In genomic region chr11:102400513-102401084, GRCm38 (mm10) we compare ENCODE assay signal across 19 mouse cellular contexts. TPM values are rescaled to one million over a fixed set of nuclear protein-coding genes. Genes with fewer than 3 reads are reported as not detected.
DNase-seq lines count a peak whose midpoint lies in the region; ATAC-seq and TF ChIP-seq lines count a peak whose summit lies in the region.
"Had no signal": no experiment of that assay in that cellular context is flagged by ENCODE, and none has a peak within 500 bp of the region (broad histone marks: within the 10 kb centered on the region; RNA-seq: fewer than 3 reads in every experiment).

No protein-coding gene starts in this region.

- 0 out of 2 replicates have a peak, but pooled peaks cover under 1% of the 10 kb centered on the region for H3K79me2 ChIP-seq in CH12.LX (replicated peaks; ENCODE audit: control insufficient read depth, extremely low read depth, insufficient read depth, poor library complexity, severe bottlenecking)

- no peak for ATAC-seq in hindbrain, embryonic 16.5 days
- no peak for ATAC-seq in liver, embryonic 16.5 days (ENCODE audit: low read depth)
- ATAC-seq: activated CD4-positive, CD25-positive, alpha-beta regulatory T cell, adult 4 months; midbrain, embryonic 16.5 days had no signal

- TF ChIP-seq POLR2A in CH12.LX (IDR thresholded peaks at IDR 0.05; ENCODE audit: low read depth, low read length) = no peak

- DNase-seq in cerebellum, adult 11-12 months = peak; percentile 57
- DNase-seq in cerebellum, adult 18-20 months = no peak
- no peak for DNase-seq in hindbrain, embryonic 10.5 days (ENCODE audit: low spot score)
- DNase-seq in CH12.LX (ENCODE audit: extremely low read depth) (no peak), adipocyte (ENCODE audit: low spot score) (no peak)
- DNase-seq in layer of hippocampus, adult 2 months (ENCODE audit: low spot score in 2 of 2) = no peak
- DNase-seq: kidney, adult 8-10 months; layer of hippocampus, postnatal 36 days; lung, adult 18-20 months; lung, postnatal 4 days had no signal

- H3K4me2 ChIP-seq in hindbrain, embryonic 16.5 days (ENCODE audit: low read length) = no peak overlapping the region
- H3K4me2 ChIP-seq in CH12.LX (ENCODE audit: insufficient read depth, low read depth, poor library complexity, severe bottlenecking) = no peak overlapping the region
- peak overlapping the region; percentile 13; the same call in 1 of the 2 replicates for H3K4me2 ChIP-seq in liver, embryonic 16.5 days (ENCODE audit: low read depth, low read length)
- H3K4me2 ChIP-seq: hindbrain, embryonic 15.5 days had no signal

- no peak overlapping the region for H3K9ac ChIP-seq in hindbrain, embryonic 16.5 days (ENCODE audit: low read depth, low read length)
- H3K9ac ChIP-seq in CH12.LX (ENCODE audit: insufficient read depth, low read depth) = no peak overlapping the region
- H3K9ac ChIP-seq in liver, embryonic 16.5 days (ENCODE audit: low read depth, low read length) = no peak overlapping the region; the same call in 1 of the 2 replicates
- H3K9ac ChIP-seq: embryonic facial prominence, embryonic 15.5 days; hindbrain, embryonic 15.5 days had no signal

- peaks cover 67% of the 10 kb centered on the region for H3K4me1 ChIP-seq in hindbrain, embryonic 10.5 days (replicated peaks)
- H3K4me1 ChIP-seq in hindbrain, embryonic 16.5 days (ENCODE audit: control insufficient read depth, insufficient read depth, low read depth, low read length) = peaks cover 35% of the 10 kb centered on the region
- peaks cover 4 to 19% of the 10 kb centered on the region in 2 experiments for H3K4me1 ChIP-seq in CH12.LX (ENCODE audit: control insufficient read depth in 1 of 2, insufficient read depth in 2 of 2)
- H3K4me1 ChIP-seq in liver, embryonic 16.5 days (ENCODE audit: control insufficient read depth, low read depth, low read length) = peaks cover 38% of the 10 kb centered on the region

- peaks cover 66% of the 10 kb centered on the region for H3K27me3 ChIP-seq in hindbrain, embryonic 10.5 days (ENCODE audit: insufficient read depth, poor library complexity, severe bottlenecking)
- H3K27me3 ChIP-seq in hindbrain, embryonic 16.5 days (replicated peaks; ENCODE audit: control insufficient read depth, insufficient read depth, low read length) = no peaks in the 10 kb centered on the region
- peaks cover 14% of the 10 kb centered on the region for H3K27me3 ChIP-seq in CH12.LX (replicated peaks)
- peaks cover 67% of the 10 kb centered on the region for H3K27me3 ChIP-seq in liver, embryonic 16.5 days (ENCODE audit: control insufficient read depth, insufficient read depth, low read depth, low read length)
- H3K27me3 ChIP-seq: hindbrain, embryonic 15.5 days had no signal

- in situ Hi-C loops in CH12.LX (cut with MboI; ENCODE audit: low pct_ligation_motif_present, low pct_unique_long_range_greater_than_20kb, low sequenced_read_pairs) = no loop called here

- H3K4me3 ChIP-seq in hindbrain, embryonic 10.5 days = peak overlapping the region; percentile 14; the same call in 1 of the 2 replicates
- no peak overlapping the region for H3K4me3 ChIP-seq in hindbrain, embryonic 16.5 days (ENCODE audit: low read length)
- no peak overlapping the region for H3K4me3 ChIP-seq in CH12.LX (replicated peaks in 1 of 3; ENCODE audit: low read depth in 2 of 3, low read length in 2 of 3, poor library complexity in 1 of 3)
- H3K4me3 ChIP-seq in liver, embryonic 16.5 days (ENCODE audit: low read depth, low read length) = peak overlapping the region; percentile 15; the same call in 1 of the 2 replicates
- no peak overlapping the region for H3K4me3 ChIP-seq in layer of hippocampus, adult 2 months
- H3K4me3 ChIP-seq: hindbrain, embryonic 15.5 days had no signal

- TF ChIP-seq CTCF in CH12.LX (conservative IDR thresholded peaks at IDR 0.05 in 1 of 2, IDR thresholded peaks at IDR 0.05 in 1 of 2; ENCODE audit: low read depth in 2 of 2, low read length in 2 of 2) = no peak
- no peak for TF ChIP-seq CTCF in layer of hippocampus, adult 2 months (conservative IDR thresholded peaks at IDR 0.05)

- TF ChIP-seq RAD21 in CH12.LX (IDR thresholded peaks at IDR 0.05; ENCODE audit: low read depth, low read length) = no peak

- WGBS in hindbrain, embryonic 10.5 days = 27% methylated on average over 12 of the region's 12 CpGs
- WGBS in hindbrain, embryonic 16.5 days = 39% methylated on average over 12 of the region's 12 CpGs
- WGBS in liver, embryonic 16.5 days (ENCODE audit: insufficient replicate concordance) = 25% methylated on average over 12 of the region's 12 CpGs

- H3K27ac ChIP-seq in hindbrain, embryonic 10.5 days = no peak overlapping the region
- no peak overlapping the region for H3K27ac ChIP-seq in hindbrain, embryonic 16.5 days (ENCODE audit: low read depth, low read length)
- H3K27ac ChIP-seq in CH12.LX (ENCODE audit: insufficient read depth, low read depth) = no peak overlapping the region
- no peak overlapping the region for H3K27ac ChIP-seq in liver, embryonic 16.5 days (ENCODE audit: low read length)
- no peak overlapping the region for H3K27ac ChIP-seq in layer of hippocampus, adult 2 months
- H3K27ac ChIP-seq: embryonic facial prominence, embryonic 15.5 days; hindbrain, embryonic 15.5 days had no signal

- TF ChIP-seq EP300 in CH12.LX (IDR thresholded peaks at IDR 0.05; ENCODE audit: low read length) = no peak

- H3K9me3 ChIP-seq in hindbrain, embryonic 10.5 days = no peaks in the 10 kb centered on the region
- no peaks in the 10 kb centered on the region for H3K9me3 ChIP-seq in hindbrain, embryonic 16.5 days (ENCODE audit: control insufficient read depth, low read length)
- no peaks in the 10 kb centered on the region for H3K9me3 ChIP-seq in CH12.LX (replicated peaks; ENCODE audit: low read length)
- H3K9me3 ChIP-seq in liver, embryonic 16.5 days (replicated peaks; ENCODE audit: control insufficient read depth, low read length) = no peaks in the 10 kb centered on the region
- H3K9me3 ChIP-seq: embryonic facial prominence, embryonic 15.5 days; hindbrain, embryonic 15.5 days; neural tube, embryonic 13.5 days had no signal

- H3K36me3 ChIP-seq in hindbrain, embryonic 10.5 days = peaks cover 63% of the 10 kb centered on the region
- peaks cover 39% of the 10 kb centered on the region for H3K36me3 ChIP-seq in hindbrain, embryonic 16.5 days (ENCODE audit: control insufficient read depth, insufficient read depth, low read length)
- H3K36me3 ChIP-seq in CH12.LX (replicated peaks in 1 of 2; ENCODE audit: control insufficient read depth in 1 of 2, insufficient read depth in 1 of 2, low read length in 1 of 2) = peaks cover 43 to 58% of the 10 kb centered on the region in 2 experiments
- H3K36me3 ChIP-seq in liver, embryonic 16.5 days (ENCODE audit: control insufficient read depth, insufficient read depth) = peaks cover 38% of the 10 kb centered on the region

- dilution Hi-C loops in CH12.LX (cut with MboI; ENCODE audit: extremely low pct_ligation_motif_present, extremely low pct_unique_long_range_greater_than_20kb, low sequenced_read_pairs) = loop anchor here (25.0 kb wide), 1 partner anchor 88 kb away; the partner anchor contains the start of gene Ubtf

TF ChIP-seq in CH12.LX, 34 proteins besides CTCF, POLR2A, EP300 and RAD21 (continues in another document):
- TF ChIP-seq CHD2 (IDR thresholded peaks at IDR 0.05; ENCODE audit: low read length) = 0 out of 2 replicates have a peak, but pooled peaks have one; percentile 24

RNA-seq across cellular contexts. Expression of gene Slc25a39, which starts 7.1 kb away (rescaled TPM):
- 236 TPM in 2 replicates for polyA plus RNA-seq in hindbrain, embryonic 10.5 days (2016; fragmentation: Nextera tagmentation; extraction: Ambion mirVana)
- polyA plus RNA-seq in hindbrain, embryonic 16.5 days (2015; fragmentation: Nextera tagmentation; extraction: Ambion mirVana) = 182 and 187 TPM in 2 replicates
- total RNA-seq in CH12.LX (2012; rRNA removed) = 169 and 199 TPM in 2 replicates
- total RNA-seq in CH12.LX (2014; rRNA removed) = 108 and 112 TPM in 2 replicates
- polyA plus RNA-seq in CH12.LX (2012; ENCODE audit: insufficient read length, low read depth) = 198 and 226 TPM in 2 replicates
- 454 and 500 TPM in 2 replicates for polyA plus RNA-seq in liver, embryonic 16.5 days (2015; fragmentation: Nextera tagmentation; extraction: Ambion mirVana)
- total RNA-seq in layer of hippocampus, adult 2 months (2021) = 10 to 100 TPM; 62.5 to 62.6 TPM

RNA-seq across cellular contexts. Expression of gene Rundc3a, which starts 7.4 kb away (rescaled TPM):
- polyA plus RNA-seq in hindbrain, embryonic 10.5 days (2016; fragmentation: Nextera tagmentation; extraction: Ambion mirVana) = 23.5 and 57.0 TPM in 2 replicates
- polyA plus RNA-seq in hindbrain, embryonic 16.5 days (2015; fragmentation: Nextera tagmentation; extraction: Ambion mirVana) = 127 and 136 TPM in 2 replicates
- 9.0 and 16.3 TPM in 2 replicates for total RNA-seq in CH12.LX (2012; rRNA removed)
- 1.3 and 1.4 TPM in 2 replicates for total RNA-seq in CH12.LX (2014; rRNA removed)
- polyA plus RNA-seq in CH12.LX (2012; ENCODE audit: insufficient read length, low read depth) = 3.3 and 4.8 TPM in 2 replicates
- 2.1 and 2.2 TPM in 2 replicates for polyA plus RNA-seq in liver, embryonic 16.5 days (2015; fragmentation: Nextera tagmentation; extraction: Ambion mirVana)
- 100 to 1,000 TPM; 482 to 488 TPM for total RNA-seq in layer of hippocampus, adult 2 months (2021)
- total RNA-seq: gastrocnemius, adult 18-20 months; granulocyte monocyte progenitor cell, adult 5-6 weeks had no signal

RNA-seq across cellular contexts. Expression of gene Grn, which starts 29.5 kb away (rescaled TPM):
- 76.8 and 88.9 TPM in 2 replicates for polyA plus RNA-seq in hindbrain, embryonic 10.5 days (2016; fragmentation: Nextera tagmentation; extraction: Ambion mirVana)
- polyA plus RNA-seq in hindbrain, embryonic 16.5 days (2015; fragmentation: Nextera tagmentation; extraction: Ambion mirVana) = 95.4 and 100 TPM in 2 replicates
- total RNA-seq in CH12.LX (2012; rRNA removed) (106 and 165 TPM in 2 replicates), CH12.LX (2014; rRNA removed) (63.7 and 80.6 TPM in 2 replicates)
- 420 and 453 TPM in 2 replicates for polyA plus RNA-seq in CH12.LX (2012; ENCODE audit: insufficient read length, low read depth)
- polyA plus RNA-seq in liver, embryonic 16.5 days (2015; fragmentation: Nextera tagmentation; extraction: Ambion mirVana) = 103 and 118 TPM in 2 replicates
- 10 to 100 TPM; 60.6 to 66.4 TPM for total RNA-seq in layer of hippocampus, adult 2 months (2021)

RNA-seq across cellular contexts. Expression of gene Slc4a1, which starts 34.6 kb away (rescaled TPM):
- polyA plus RNA-seq in hindbrain, embryonic 10.5 days (2016; fragmentation: Nextera tagmentation; extraction: Ambion mirVana) = 35.8 and 38.0 TPM in 2 replicates
- 1.4 and 3.2 TPM in 2 replicates for polyA plus RNA-seq in hindbrain, embryonic 16.5 days (2015; fragmentation: Nextera tagmentation; extraction: Ambion mirVana)
- 0.08 TPM in 1 of 2 replicates, not detected in the other for total RNA-seq in CH12.LX (2012; rRNA removed)
- 0.04 TPM in 1 of 2 replicates, not detected in the other for total RNA-seq in CH12.LX (2014; rRNA removed)
- polyA plus RNA-seq in CH12.LX (2012; ENCODE audit: insufficient read length, low read depth) = not detected in 2 replicates
- polyA plus RNA-seq in liver, embryonic 16.5 days (2015; fragmentation: Nextera tagmentation; extraction: Ambion mirVana) = 1,073 and 1,144 TPM in 2 replicates
- total RNA-seq in layer of hippocampus, adult 2 months (2021) = under 1 TPM; 0.15 to 0.23 TPM

RNA-seq across cellular contexts. Expression of gene Fam171a2, which starts 46.9 kb away (rescaled TPM):
- 5.2 and 8.3 TPM in 2 replicates for polyA plus RNA-seq in hindbrain, embryonic 10.5 days (2016; fragmentation: Nextera tagmentation; extraction: Ambion mirVana)
- 17.8 and 17.9 TPM in 2 replicates for polyA plus RNA-seq in hindbrain, embryonic 16.5 days (2015; fragmentation: Nextera tagmentation; extraction: Ambion mirVana)
- total RNA-seq in CH12.LX (2012; rRNA removed) = not detected in 2 replicates
- total RNA-seq in CH12.LX (2014; rRNA removed) = not detected in 2 replicates
- not detected in 2 replicates for polyA plus RNA-seq in CH12.LX (2012; ENCODE audit: insufficient read length, low read depth)
- 0.20 and 0.34 TPM in 2 replicates for polyA plus RNA-seq in liver, embryonic 16.5 days (2015; fragmentation: Nextera tagmentation; extraction: Ambion mirVana)
- total RNA-seq in layer of hippocampus, adult 2 months (2021) = 100 to 1,000 TPM in 1 of 2 experiments, 10 to 100 TPM in 1; 92.5 to 102 TPM
- total RNA-seq: granulocyte monocyte progenitor cell, adult 5-6 weeks had no signal
- polyA plus RNA-seq: activated CD4-positive, CD25-positive, alpha-beta regulatory T cell, adult 4 months had no signal

Comparison
In these comparisons a context has a peak if more than half of its experiments do, and no peak if none do; other contexts are left out.
1. H3K4me3 ChIP-seq: peak in hindbrain, embryonic 10.5 days (single experiment) and liver, embryonic 16.5 days (single experiment); none in hindbrain, embryonic 16.5 days (single experiment), CH12.LX (0 of 3) and layer of hippocampus, adult 2 months (single experiment).